Mouse (Mus musculus): ENCODE results near the gene Fam114a2.

DNA sequence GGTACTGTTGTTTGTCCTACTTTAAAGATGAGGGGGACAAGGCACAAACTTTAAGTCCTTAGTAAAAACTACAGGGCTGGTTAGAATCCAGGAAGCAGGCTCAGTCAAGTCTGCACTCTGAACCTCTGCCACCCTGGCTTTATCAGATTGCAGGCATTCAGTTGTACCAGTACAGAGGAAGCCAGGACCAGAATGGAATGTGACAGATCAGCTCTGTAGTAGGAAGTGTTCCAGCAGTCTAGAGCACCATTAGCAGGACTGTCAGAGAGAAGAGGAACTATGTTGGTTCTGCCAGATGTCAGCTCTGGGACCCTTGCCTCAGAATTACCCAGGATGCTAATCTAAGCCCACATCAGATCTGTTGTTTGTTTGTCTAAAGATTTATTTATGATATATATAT, 6.2 kb upstream of the Fam114a2 start:
- TF ChIP-seq GATA1 (IDR thresholded peaks at IDR 0.05; ENCODE audit: borderline replicate concordance, low read length) (no peak), FLI1 (IDR thresholded peaks at IDR 0.05; ENCODE audit: low read length) (no peak)

All from megakaryocyte, embryonic 14.5 days (primary cell).